Mouse (Mus musculus): ENCODE results near the gene Glt1d1.

GRCm38 (mm10) chr5:127700156-127700555 lies 68.1 kb downstream of the Glt1d1 start:
- TF ChIP-seq CTCF (IDR thresholded peaks at IDR 0.05; ENCODE audit: low read depth): no peak
- TF ChIP-seq EP300 (optimal IDR thresholded peaks at IDR 0.05): no peak
